Mouse (Mus musculus) heart, adult 2 months (tissue): ENCODE measurements at regions not wholly inside any gene's neighbourhood (a gene's known extent, or its start where the extent isn't known, plus 50 kb on each side); places are given as distances from the start of the nearest gene placed in this dataset.

Experiments used
- CTCF ChIP-seq: fragments of 200-600 bp; IDR thresholded peaks from 2 replicates; pipeline ENCODE4 v1.8.1; 2022; ENCODE audit warnings: antibody characterized with exemption, mild to moderate bottlenecking, moderate library complexity
- EP300 ChIP-seq: fragments of 200-500 bp; IDR thresholded peaks from 2 replicates; pipeline ENCODE4 v1.6.1; 2011; ENCODE audit warnings: low read depth, low read length, control low read depth; ENCODE audit not compliant: insufficient read depth

DNA sequence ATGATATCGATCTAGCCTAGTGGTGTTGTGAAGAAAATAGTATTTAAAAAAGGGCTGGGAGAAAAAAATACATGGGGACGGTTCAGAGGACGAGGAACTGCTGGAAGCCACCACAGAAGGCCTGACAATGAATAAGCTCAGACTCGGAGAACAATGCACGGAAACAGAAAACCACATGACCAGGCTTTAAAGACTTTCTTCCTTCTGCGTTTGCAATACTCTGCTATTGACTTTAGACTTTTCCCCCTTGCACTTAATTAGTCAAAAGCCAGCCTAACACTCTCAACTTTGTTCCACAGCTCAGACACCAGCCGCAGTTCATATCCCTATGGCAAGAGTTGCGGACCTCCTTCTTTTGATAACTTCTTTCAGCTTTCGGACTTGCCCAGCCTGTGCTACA lies 154.0 kb downstream of the Hibadh start:
- no peak for TF ChIP-seq CTCF
- no peak for TF ChIP-seq EP300
